Mouse (Mus musculus) left cerebral cortex, adult 9 months (tissue): ENCODE results near the gene Klhl29.
"Not testable (repeated sequence)": the region's sequence is repeated elsewhere in the genome, so short reads cannot be mapped to it uniquely, and the experiment has no call there.

Source experiments
- DNase-seq, 2 experiments: peaks; one replicate each; pipeline ENCODE4 v3.0.0; 2022; ENCODE audit warnings: low spot score in 2 of 2

The Klhl29 gene

DNA sequence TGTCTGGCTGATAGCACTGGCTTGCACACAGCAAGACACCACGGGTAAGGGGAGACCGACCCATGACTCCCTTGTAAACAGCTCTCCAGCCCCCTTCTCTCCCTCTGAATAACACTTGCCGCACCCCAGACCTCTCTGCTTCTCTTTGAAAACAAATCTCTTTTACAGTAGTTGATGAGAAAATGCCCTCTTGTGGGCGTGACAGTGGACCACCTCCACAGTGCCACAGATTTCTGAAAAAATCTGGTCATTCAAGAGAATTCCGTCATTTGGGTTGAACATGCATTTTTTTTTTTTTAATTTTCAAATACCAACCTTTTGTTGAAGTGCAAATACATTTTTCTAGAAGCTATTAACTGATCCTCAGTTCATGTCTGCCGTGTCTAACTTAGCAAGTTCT is 17.0 kb downstream of the Klhl29 start:
- no peak for DNase-seq

DNA sequence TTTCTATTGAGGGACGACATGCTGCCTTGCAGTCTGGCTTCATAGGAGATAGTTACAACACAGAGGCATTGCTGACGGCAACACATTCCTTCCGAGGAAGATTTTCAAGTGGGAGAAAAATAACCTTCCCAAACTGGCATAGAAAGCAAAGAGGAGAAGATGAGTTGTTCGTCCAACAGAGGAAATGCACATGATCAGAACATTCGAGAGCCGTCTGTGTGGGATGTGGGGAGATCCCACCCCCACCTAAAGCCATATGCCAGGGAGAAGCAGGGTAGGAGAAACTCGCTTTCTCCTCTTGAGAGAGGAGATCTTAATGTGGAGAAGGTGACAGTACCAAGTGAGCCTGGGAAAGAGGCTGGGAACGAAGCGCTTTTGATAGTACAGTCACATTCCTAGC is 22.1 kb downstream of the Klhl29 start:
- DNase-seq: no peak

DNA sequence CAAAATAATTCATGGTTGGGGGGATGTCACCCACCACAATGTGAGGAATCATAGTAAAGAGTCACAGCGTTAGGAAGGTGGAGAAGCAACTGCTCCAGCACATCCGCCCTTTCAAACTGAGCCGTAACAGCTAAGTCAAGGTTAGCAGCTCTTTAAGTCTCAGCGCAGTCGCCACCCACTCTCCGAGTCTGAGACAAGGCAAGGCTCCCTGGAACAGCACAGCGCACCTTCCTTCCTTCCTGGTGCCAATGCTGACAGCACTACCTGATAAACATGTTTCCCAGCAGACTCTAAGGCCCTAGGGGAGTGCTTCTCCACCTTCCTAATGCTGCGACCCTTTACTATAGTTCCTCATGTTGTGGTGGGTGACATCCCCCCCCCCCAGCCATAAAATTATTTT is 22.7 kb downstream of the Klhl29 start:
- no peak for DNase-seq

DNA sequence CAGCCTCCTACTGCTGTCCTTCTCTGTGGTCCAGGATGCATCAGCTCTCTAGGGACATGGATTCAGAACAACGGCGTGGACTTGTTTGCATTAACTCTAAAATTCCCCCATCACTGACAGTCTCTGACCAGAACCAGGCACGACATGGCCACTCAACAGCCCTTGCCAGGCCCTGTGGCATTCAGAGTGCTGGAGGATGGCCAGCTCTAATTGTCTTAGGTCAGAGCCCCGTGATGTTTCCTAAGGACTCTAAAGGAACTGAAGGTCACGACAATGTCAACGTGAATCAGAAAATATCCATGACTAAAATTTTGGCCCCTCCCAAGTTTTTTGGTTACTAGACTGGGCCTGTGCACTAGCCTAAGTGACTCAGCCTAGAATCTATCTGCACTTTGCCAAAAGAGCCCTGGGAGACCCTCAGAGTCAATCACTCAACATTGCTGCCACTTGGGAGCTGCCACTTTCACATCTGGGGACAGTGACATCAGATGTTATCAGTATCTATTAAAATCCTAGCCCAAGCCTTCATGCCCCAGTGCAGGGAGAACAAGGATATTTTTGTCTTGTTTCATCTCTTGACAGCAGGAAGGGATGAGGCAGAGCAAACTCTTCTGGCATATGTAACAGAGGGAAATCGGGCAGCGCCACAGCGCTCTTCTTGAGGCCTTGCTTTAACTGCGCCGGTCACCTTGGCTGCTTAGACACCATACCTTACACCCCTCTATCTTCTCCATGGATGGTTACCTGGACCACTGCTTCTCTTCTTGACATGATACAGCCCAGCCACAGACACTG is 24.8 kb downstream of the Klhl29 start:
- DNase-seq: no peak

DNA sequence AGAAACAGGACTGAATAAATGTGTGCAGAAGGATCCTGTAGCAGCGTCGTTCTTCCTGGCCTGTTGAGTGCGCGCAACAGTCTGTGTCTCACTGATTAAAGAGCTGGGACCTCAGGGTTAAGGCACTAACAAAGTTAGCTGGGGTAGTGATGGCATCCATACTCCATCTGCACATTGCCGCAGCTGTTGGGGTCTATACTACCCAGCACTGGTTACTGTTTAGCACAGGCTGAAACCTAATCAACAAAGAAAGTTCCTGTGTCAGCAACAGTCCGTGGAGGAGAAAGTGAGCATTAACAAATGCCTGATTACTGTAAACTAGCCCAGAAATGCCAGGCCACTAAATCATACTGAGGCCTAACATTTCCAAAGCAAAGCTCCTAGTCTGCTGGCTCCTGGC is 30.4 kb downstream of the Klhl29 start:
- no peak for DNase-seq

DNA sequence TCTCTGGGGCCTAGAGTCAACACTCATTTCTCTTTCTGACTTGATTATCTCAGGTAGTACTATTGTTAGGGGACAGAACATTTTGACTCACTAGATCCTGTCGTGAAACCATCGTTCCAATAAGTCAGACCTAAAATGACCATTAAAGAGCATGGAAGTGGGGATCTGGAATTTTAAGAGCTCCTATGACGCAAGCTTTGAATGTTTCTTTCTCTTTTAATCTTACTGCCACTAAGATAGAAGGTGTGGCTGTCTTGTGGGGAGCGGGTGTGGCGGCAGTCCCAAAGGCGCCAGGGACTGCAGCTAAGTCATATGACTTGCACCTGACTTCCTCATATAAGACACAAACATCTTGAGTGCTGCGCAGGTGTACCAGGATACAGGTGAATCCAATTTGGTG is 31.0 kb downstream of the Klhl29 start:
- DNase-seq: not testable (repeated sequence)

DNA sequence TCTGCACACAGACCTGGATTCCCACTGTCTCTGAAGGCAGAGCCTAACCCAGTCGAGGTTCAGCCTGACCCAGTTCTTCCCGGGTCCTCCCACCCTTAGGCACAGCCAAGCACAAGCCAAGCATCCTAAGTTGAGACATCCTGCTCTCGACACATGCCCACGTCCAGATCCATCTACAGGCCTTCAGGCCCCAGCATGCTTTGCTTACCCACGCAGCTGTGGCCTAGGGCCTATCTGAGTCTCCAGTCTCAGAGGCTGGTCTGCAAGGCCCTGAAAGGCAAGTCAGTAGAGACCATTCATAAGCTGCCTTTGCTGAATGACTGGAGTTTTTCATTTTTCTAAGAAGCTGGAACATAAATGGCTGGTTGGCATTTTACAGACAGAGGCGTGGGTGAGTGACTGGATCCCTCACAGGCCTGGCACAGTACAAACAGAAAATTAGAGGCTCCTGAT is 35.3 kb downstream of the Klhl29 start:
- DNase-seq: no peak

DNA sequence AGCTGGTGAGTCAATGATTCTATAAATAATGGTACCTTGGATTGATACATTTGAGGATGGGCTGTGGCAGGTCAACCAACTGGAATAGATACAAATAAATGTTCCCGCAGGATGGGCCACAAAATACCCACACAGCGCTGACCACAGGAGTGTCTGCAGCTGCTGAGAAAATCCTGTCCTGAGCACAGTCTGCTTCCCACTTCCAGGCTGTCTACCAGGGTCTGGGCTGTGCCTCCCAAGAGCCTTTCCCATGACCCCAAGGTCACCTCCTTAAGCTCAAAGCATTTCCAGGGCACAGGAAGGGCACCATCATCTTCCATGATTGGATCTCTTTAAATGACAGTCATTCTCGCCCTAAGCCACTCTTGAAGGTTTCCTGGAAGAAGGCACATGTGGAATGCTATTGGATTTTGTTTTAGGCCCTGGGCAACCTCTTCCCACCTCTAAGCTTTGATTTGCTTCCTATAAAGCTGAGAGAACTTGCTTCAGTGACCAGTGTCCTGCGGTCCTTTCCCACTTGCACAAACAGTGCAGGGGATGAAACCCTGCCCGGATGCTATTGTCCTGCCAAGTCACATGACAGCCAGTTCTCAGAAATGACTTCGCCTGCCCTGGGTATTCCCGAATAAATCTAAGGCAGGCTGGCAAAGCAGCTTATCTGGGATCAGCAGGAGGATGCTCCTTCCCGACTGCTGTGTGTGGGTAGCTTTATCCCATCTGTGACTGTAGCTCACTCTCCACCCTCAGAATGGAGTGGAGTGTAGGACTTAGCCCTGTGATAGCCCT is 38.4 kb downstream of the Klhl29 start:
- DNase-seq: peak in 1 of 2 experiments; percentile 39

DNA sequence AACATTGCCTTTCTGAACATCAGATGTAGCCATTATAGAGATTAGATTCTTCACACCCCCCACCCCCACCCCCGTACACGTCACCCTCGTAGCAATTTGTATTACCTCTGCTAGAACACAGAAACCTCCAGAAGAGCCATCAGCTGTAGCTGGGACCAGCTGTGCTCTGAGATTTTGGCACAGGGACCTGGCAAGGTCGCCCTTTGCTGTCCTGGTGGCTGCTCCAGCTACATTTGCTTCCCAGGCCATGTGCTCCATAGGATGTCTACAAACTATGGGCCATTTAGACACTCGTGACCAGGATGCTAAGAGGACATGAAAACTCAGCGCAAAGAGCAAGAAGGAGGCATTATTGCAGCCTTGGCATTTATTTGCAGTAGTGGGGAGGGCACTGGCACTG is 39.2 kb downstream of the Klhl29 start:
- no peak for DNase-seq

DNA sequence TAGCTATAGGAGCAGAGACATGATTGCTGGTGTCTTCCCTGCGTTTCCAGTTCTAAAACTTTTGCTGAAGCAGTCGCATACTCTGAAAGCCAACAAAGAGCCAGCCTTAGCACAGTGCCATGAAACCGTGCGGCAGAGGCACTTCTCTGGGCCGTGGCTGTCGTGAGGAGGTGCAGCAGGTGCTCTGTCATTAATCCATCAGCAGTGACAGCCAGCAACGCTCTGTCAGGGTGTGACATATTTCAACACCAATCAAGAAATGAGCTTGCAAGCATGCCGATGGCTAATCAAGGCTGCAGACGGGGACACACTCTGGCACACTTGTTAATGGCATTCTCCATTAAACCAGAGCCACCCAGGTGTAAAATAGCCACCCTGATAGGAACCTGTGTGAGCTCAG is 40.5 kb downstream of the Klhl29 start:
- no peak for DNase-seq

DNA sequence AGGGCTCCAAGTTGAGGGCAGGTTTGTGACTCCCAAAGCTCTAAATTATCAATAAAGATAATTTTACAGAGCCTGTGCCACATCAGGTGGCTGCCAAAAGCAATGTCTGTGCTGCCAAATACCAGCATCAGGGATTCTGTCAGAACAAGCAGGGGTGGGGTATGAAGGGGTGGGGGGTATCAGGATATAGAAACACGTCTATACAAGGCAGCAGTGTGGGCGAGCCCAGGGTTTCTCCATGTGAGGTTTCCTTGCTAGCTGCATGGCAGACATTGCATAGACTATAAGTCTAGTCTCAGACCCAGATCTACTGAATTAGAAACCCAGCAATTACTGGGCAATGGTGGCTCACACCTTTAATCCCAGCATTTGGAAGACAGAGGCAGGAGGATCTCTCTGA is 41.3 kb downstream of the Klhl29 start:
- no peak for DNase-seq

DNA sequence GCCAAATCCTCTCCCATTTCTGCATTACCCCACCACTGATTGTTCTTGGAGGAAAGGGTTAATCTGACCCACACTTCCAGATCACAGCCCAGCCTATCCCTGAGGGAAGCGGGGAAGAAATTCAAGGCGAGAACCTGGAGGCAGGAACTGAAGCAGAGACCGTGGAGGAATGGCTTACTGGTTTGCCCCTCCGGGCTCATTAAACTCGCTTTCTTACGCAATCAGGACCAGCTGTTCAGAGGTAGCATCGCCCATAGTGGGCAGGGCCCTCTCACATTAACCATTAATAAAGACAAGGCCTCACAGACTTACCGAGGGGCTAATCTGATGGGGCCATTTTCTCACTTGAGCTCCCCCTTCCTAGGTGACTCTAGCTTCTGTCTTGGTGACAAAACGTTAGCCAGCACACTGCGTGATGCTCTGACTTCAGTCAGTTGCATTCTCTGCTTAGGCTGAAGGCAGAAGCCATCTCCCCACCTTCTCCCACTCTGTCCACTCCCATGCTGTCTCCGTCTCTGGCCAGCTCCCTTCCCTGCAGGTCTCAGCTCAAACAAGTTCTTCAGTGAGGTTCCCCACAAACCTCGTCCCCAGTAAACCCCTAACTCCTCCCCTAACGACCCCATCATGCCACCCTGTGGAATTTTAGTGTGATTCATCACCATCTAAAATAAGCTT is 43.5 kb downstream of the Klhl29 start:
- DNase-seq: no peak

DNA sequence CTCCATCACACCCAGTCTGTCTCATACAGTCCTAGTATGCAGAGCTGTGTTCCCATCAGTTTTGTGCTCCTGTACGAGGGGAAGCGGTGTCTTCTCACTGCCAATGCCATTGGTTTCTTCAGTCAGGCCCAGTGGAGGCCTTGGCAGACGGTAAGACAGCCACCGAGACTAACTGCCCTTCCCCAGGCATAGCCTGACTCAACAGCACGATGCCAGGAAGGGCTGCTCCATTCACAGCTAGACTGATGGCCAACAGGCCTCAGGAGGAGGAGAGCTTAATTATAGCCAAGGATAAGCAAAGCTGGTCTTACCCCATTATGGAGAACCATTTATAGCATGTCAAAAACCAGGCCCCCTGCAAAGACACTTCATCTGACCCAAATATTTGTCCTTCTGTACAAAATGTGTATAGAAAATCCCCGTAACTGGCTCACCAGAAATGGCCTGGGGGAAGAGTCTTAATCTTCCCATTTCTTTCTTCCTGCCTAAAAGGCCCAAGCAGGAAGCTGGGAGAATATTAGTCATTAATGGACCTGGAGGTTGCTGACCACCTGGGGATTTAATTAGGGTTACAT is 44.9 kb downstream of the Klhl29 start:
- DNase-seq: no peak

DNA sequence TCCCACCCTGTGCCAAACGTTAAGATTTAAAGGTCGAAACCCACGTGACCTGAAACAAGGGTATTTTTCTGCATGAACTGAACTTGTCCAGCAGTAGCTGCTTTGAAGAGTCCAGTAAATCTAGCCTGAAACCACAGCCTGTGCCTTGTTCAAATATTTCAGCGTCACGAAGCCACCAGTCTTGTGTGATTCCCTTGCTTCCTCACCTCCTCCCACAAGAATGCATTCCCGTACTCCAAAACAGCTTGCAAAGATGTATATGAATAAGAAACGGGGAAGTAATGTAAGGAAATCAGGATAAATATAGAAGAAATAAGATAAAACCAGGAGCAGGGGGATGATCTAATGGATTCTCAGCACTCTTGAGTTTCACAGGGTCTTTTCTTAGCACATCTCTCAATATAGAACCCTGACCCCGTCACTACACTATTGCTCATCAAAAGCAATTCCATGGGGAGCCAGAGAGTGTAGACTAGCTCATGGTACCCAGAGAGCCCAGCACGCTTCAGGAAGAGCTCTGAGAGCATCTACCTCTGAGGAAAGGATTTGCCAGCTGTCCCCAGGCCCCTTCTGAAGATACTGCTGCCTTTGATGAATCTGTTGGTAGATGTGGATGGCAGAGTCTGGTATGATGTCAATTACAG is 52.9 kb downstream of the Klhl29 start:
- DNase-seq: no peak

DNA sequence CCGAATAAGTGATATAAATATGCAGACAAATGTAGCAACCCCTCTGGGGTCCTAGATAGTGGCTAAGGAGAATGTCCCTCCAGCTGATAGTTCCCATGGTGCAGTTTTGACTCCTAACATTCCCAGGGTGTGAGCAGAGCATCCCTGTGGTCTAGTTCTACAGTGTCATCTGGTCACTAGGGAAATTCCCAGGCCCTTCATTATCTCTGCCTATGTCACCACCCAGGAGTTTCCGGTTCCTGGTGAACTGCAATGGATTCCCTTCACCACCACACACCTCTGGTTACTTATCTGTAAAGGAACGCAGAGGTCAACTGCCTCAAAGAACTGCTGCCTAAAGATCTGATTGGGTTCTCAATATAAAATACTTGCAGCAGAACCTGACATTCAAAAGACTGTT is 54.5 kb downstream of the Klhl29 start:
- DNase-seq: no peak

DNA sequence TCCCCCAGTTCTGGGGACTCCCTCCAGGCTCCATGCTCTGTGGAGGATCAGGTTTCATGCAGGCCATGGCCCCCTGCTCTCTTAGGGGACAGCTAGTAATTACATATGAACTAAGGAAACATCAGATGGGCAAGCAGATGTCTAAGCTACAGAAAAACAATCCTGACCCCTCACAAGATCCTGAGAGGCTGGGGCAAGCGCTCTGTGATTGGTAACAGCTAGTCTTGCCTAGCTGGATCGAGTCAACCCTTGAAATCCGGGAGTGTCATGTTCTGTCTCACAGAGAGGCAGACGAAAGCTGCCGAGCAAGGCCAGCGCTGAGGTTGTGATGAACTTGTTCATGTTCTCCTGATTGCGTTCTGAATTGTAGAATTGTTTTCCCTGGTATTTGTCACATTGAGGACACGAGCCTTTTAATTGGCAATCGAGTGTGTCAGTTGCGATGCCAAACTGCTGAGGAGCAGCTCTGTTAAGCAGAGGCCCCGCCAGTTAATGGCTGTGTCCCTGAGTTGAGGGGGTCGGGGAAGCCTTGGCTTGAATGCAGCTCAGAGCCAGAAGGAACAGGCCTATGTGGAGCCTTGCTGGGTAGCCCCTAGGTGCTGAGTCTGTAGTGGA is 56.0 kb downstream of the Klhl29 start:
- DNase-seq: no peak

DNA sequence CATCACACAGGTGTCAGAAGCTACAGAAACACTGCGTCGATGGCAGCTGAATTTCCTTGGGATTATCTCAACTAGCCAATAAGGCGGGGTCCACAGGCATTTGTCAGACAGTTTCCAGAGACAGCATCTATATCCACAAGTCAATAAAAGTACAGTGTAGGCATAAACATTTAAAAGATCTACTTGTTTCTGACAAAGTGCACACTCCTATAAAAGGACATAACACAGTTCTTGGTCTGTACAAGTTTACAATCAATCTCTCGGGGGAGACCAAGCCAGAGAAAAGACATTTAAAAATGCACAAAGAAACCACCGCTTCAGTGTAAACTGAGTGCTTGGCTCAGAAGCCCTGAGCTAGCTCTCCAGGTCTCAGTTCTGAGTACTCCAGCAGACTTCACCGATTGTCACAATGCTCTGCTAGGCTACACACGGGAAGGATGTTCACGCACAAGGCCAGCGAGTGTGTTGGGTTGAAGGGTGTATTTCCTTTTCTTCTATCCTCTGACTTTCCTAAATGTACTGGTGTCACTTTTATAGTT is 59.4 kb downstream of the Klhl29 start:
- no peak for DNase-seq

DNA sequence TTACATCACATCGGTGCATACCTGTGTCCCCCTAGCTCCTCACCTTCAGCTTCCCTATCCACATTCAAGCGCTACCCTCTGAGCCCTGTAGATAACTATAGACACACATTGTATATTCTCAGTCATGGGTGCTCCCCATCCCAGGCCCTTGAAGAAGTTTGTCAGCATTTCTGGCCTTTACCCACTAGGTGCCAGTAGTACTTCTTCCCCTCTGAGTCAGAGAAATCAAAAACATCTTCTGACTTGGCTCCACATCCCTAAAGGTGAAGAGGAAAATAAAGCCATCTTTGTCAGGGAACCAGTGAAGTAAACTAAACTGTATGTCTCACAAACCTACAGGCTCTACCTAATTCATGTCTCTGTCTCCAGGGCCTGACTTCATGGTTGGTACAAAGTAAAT is 67.6 kb downstream of the Klhl29 start:
- DNase-seq: no peak

DNA sequence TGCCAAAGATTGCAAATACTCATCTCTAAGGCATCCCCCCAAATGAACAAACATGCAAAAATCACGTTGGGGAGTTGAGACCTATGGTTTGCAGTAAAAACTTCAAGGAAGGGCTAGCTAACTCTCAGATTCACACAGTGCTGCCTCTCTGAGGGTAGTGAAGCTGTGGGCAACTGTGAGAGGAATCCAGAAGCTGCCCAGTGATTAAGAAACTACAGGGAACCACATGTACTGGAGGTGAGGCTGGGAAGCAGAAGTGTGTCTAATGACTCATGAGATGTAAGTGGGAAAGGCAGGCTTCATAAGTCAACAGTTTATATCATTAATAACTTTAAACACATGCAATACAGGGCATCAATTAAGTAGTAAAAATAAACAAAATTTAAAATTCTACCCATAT is 70.0 kb downstream of the Klhl29 start:
- no peak for DNase-seq

DNA sequence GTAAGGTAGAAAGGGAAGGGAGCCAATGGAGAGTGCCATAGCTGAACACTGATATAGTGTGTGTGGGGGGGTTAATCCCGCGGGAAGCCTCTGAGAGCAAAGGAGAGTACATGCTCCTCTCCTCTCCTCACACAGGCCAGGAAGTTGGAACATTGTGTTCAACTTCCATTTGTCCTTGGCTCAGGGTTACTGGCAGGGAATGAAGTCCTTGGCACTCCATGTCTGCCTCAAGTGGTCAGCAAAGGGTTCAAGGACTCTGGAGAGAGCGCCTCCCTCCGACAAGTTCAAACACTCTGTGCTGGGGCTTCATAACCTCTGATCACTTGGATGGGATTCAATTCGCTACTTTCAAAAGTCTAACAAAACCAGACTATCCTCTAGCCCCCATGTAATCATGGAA is 71.6 kb downstream of the Klhl29 start:
- DNase-seq: no peak

DNA sequence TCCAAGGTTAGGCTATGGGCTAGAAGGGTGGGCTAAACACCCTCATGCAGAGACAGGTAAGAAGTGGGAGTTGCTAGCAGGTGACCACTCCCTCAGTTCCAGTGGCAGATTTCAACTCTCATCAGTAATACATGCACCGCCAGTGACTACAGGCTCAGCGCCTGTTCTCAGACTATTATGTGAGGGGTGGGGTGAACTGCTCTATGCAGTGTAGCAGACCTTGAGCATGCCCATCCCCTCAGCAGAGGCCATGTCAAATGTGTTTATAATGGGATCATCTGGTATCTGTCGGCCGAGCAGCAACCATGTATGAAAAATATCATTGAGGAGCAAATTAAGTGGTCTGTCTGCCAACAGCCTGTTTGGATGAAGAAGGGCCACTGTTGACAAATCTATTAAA is 72.4 kb downstream of the Klhl29 start:
- no peak for DNase-seq
